In genomic region chr12:41485512-41486215, GRCm38 (mm10) we compare ENCODE assay signal across 8 mouse cellular contexts. TPM values are rescaled to one million over a fixed set of nuclear protein-coding genes. Genes with fewer than 3 reads are reported as not detected.
DNase-seq lines count a peak whose midpoint lies in the region; ATAC-seq and TF ChIP-seq lines count a peak whose summit lies in the region.

No protein-coding gene starts in this region.

- H3K9ac ChIP-seq in embryonic facial prominence, embryonic 13.5 days = peak overlapping the region; percentile 66
- 0 out of 2 replicates have a peak overlapping the region, but pooled peaks have one; percentile 14 for H3K9ac ChIP-seq in kidney, embryonic 15.5 days
- peak overlapping the region; percentile 60 for H3K9ac ChIP-seq in limb, embryonic 13.5 days
- H3K9ac ChIP-seq in midbrain, embryonic 15.5 days = peak overlapping the region; percentile 68

- H3K27me3 ChIP-seq in spleen, adult 2 months (ENCODE audit: control insufficient read depth, insufficient read depth, low read length) = peaks cover 2% of the 10 kb centered on the region; the same call in 1 of the 2 replicates
- no peaks in the 10 kb centered on the region for H3K27me3 ChIP-seq in embryonic facial prominence, embryonic 13.5 days
- no peaks in the 10 kb centered on the region for H3K27me3 ChIP-seq in heart, embryonic 10.5 days (ENCODE audit: insufficient read depth, poor library complexity, severe bottlenecking)
- H3K27me3 ChIP-seq in kidney, embryonic 15.5 days = peaks cover 18% of the 10 kb centered on the region
- H3K27me3 ChIP-seq in limb, embryonic 13.5 days = no peaks in the 10 kb centered on the region
- no peaks in the 10 kb centered on the region for H3K27me3 ChIP-seq in midbrain, embryonic 15.5 days (replicated peaks)

- ATAC-seq in embryonic facial prominence, embryonic 13.5 days (ENCODE audit: insufficient number of reproducible peaks, insufficient read depth, low FRiP score, low TSS enrichment, low read depth) = peak; percentile 71; the same call in 1 of the 2 replicates
- peak; percentile 90 for ATAC-seq in kidney, embryonic 15.5 days (replicated peaks; ENCODE audit: low FRiP score)
- ATAC-seq in limb, embryonic 13.5 days (ENCODE audit: low FRiP score, low read depth) = peak; percentile 62; the same call in 1 of the 2 replicates
- peak; percentile 96 for ATAC-seq in midbrain, embryonic 15.5 days (replicated peaks)

- DNase-seq in spleen, adult 2 months (ENCODE audit: low read depth in 1 of 2, low spot score in 2 of 2) = no peak
- DNase-seq in spleen, postnatal 4 days (ENCODE audit: low spot score in 2 of 2) = no peak
- no peak for DNase-seq in heart, embryonic 10.5 days (ENCODE audit: low spot score)
- no peak for DNase-seq in spleen, postnatal 10 days (ENCODE audit: low spot score in 2 of 2)

- no peaks in the 10 kb centered on the region for H3K4me1 ChIP-seq in spleen, adult 2 months (ENCODE audit: control insufficient read depth, insufficient read depth, insufficient read length)
- peaks cover 27% of the 10 kb centered on the region for H3K4me1 ChIP-seq in embryonic facial prominence, embryonic 13.5 days
- no peaks in the 10 kb centered on the region for H3K4me1 ChIP-seq in heart, embryonic 10.5 days
- H3K4me1 ChIP-seq in kidney, embryonic 15.5 days = peaks cover 23% of the 10 kb centered on the region
- peaks cover 28% of the 10 kb centered on the region; the same call in 1 of the 2 replicates for H3K4me1 ChIP-seq in limb, embryonic 13.5 days
- peaks cover 22% of the 10 kb centered on the region for H3K4me1 ChIP-seq in midbrain, embryonic 15.5 days

- H3K27ac ChIP-seq in spleen, adult 2 months (ENCODE audit: insufficient read depth, low read length) = no peak overlapping the region
- H3K27ac ChIP-seq in embryonic facial prominence, embryonic 13.5 days = no peak overlapping the region; the same call in 1 of the 2 replicates
- peak overlapping the region; percentile 47; the same call in 1 of the 2 replicates for H3K27ac ChIP-seq in heart, embryonic 10.5 days
- peak overlapping the region; percentile 27; the same call in 1 of the 2 replicates for H3K27ac ChIP-seq in kidney, embryonic 15.5 days
- no peak overlapping the region for H3K27ac ChIP-seq in limb, embryonic 13.5 days
- peak overlapping the region; percentile 91 for H3K27ac ChIP-seq in midbrain, embryonic 15.5 days

- no peaks in the 10 kb centered on the region for H3K36me3 ChIP-seq in spleen, adult 2 months (ENCODE audit: control insufficient read depth, insufficient read depth, low read length)
- no peaks in the 10 kb centered on the region for H3K36me3 ChIP-seq in embryonic facial prominence, embryonic 13.5 days
- H3K36me3 ChIP-seq in heart, embryonic 10.5 days = no peaks in the 10 kb centered on the region
- no peaks in the 10 kb centered on the region for H3K36me3 ChIP-seq in kidney, embryonic 15.5 days
- H3K36me3 ChIP-seq in limb, embryonic 13.5 days = no peaks in the 10 kb centered on the region
- H3K36me3 ChIP-seq in midbrain, embryonic 15.5 days (replicated peaks) = no peaks in the 10 kb centered on the region

- no peak for TF ChIP-seq CTCF in spleen, adult 2 months (IDR thresholded peaks at IDR 0.05; ENCODE audit: extremely low read depth, insufficient read depth, insufficient read length, insufficient replicate concordance)

- TF ChIP-seq POLR2A in spleen, adult 2 months (IDR thresholded peaks at IDR 0.05; ENCODE audit: low read depth, low read length) = no peak

- no peaks in the 10 kb centered on the region for H3K9me3 ChIP-seq in embryonic facial prominence, embryonic 13.5 days
- H3K9me3 ChIP-seq in heart, embryonic 10.5 days = no peaks in the 10 kb centered on the region
- H3K9me3 ChIP-seq in kidney, embryonic 15.5 days (replicated peaks) = no peaks in the 10 kb centered on the region
- H3K9me3 ChIP-seq in limb, embryonic 13.5 days = no peaks in the 10 kb centered on the region
- no peaks in the 10 kb centered on the region for H3K9me3 ChIP-seq in midbrain, embryonic 15.5 days

- H3K4me3 ChIP-seq in spleen, adult 2 months (ENCODE audit: extremely low read depth, insufficient read depth, insufficient read length) = peak overlapping the region; percentile 30; the same call in 1 of the 2 replicates
- peak overlapping the region; percentile 40 for H3K4me3 ChIP-seq in embryonic facial prominence, embryonic 13.5 days
- peak overlapping the region; percentile 53 for H3K4me3 ChIP-seq in heart, embryonic 10.5 days
- H3K4me3 ChIP-seq in kidney, embryonic 15.5 days (replicated peaks) = peak overlapping the region; percentile 40
- peak overlapping the region; percentile 47 for H3K4me3 ChIP-seq in limb, embryonic 13.5 days
- peak overlapping the region; percentile 53 for H3K4me3 ChIP-seq in midbrain, embryonic 15.5 days

- H3K4me2 ChIP-seq in embryonic facial prominence, embryonic 13.5 days = peak overlapping the region; percentile 61
- peak overlapping the region; percentile 58 for H3K4me2 ChIP-seq in kidney, embryonic 15.5 days
- H3K4me2 ChIP-seq in limb, embryonic 13.5 days (replicated peaks) = peak overlapping the region; percentile 70
- H3K4me2 ChIP-seq in midbrain, embryonic 15.5 days = peak overlapping the region; percentile 54

- WGBS in spleen, adult 2 months = 19% methylated on average over 12 of the region's 12 CpGs
- WGBS in embryonic facial prominence, embryonic 13.5 days = 10% methylated on average over 12 of the region's 12 CpGs
- WGBS in heart, embryonic 10.5 days = 34% methylated on average over 12 of the region's 12 CpGs
- WGBS in kidney, embryonic 15.5 days = 9% methylated on average over 12 of the region's 12 CpGs
- 19% methylated on average over 12 of the region's 12 CpGs for WGBS in limb, embryonic 13.5 days
- 10% methylated on average over 12 of the region's 12 CpGs for WGBS in midbrain, embryonic 15.5 days

RNA-seq across cellular contexts. Expression of gene Lrrn3, which starts 0.6 kb away (rescaled TPM):
- polyA plus RNA-seq in spleen, adult 2 months (2012; rRNA removed) = 0.41 and 0.48 TPM in 2 replicates
- polyA plus RNA-seq in embryonic facial prominence, embryonic 13.5 days (2015; fragmentation: Nextera tagmentation; extraction: Ambion mirVana) = 16.4 and 17.5 TPM in 2 replicates
- 3.8 and 4.2 TPM in 2 replicates for polyA plus RNA-seq in heart, embryonic 10.5 days (2016; fragmentation: Nextera tagmentation; extraction: Ambion mirVana)
- polyA plus RNA-seq in kidney, embryonic 15.5 days (2015; fragmentation: Nextera tagmentation; extraction: Ambion mirVana) = 3.9 and 4.5 TPM in 2 replicates
- 9.5 and 9.9 TPM in 2 replicates for polyA plus RNA-seq in limb, embryonic 13.5 days (2015; fragmentation: Nextera tagmentation; extraction: Ambion mirVana)
- 95.8 and 105 TPM in 2 replicates for polyA plus RNA-seq in midbrain, embryonic 15.5 days (2015; fragmentation: Nextera tagmentation; extraction: Ambion mirVana)

Comparison
In these comparisons a context has a peak if more than half of its experiments do, and no peak if none do; other contexts are left out.
1. H3K27ac ChIP-seq: peak in heart, embryonic 10.5 days (single experiment), kidney, embryonic 15.5 days (single experiment) and midbrain, embryonic 15.5 days (single experiment); none in spleen, adult 2 months (single experiment), embryonic facial prominence, embryonic 13.5 days (single experiment) and limb, embryonic 13.5 days (single experiment).
2. H3K9ac ChIP-seq: peak in every context shown above with its lines; median percentile 68 in midbrain, embryonic 15.5 days; 66 in embryonic facial prominence, embryonic 13.5 days; 60 in limb, embryonic 13.5 days; 14 in kidney, embryonic 15.5 days.
3. Peak in every context shown above with its lines, with median percentiles within 50 percentile points of each other: H3K4me3 ChIP-seq, ATAC-seq and H3K4me2 ChIP-seq.